ENCODE assay signal across 14 mouse cellular contexts in the genomic region with DNA sequence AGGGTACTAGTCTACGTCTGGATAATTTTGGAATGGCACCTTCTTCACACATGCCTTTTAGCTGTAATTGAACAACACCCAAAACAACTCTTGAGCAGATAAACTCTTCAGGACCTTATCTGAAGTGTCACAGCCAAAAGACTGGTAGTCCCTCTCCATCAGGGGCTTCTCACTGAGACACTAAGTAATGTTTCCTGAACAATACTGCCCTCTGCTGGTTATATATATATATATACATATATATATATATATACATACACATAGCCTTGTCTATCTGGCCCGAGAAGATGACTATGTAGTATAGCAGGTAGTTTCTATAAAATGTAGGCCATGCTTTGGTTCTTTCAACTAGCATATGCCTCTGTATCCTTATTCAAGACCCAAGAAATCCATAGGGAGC. TPM values are rescaled to one million over a fixed set of nuclear protein-coding genes. Genes with fewer than 3 reads are reported as not detected.
DNase-seq lines count a peak whose midpoint lies in the region; ATAC-seq and TF ChIP-seq lines count a peak whose summit lies in the region.
"Had no signal": no experiment of that assay in that cellular context is flagged by ENCODE, and none has a peak within 500 bp of the region (broad histone marks: within the 10 kb centered on the region; RNA-seq: fewer than 3 reads in every experiment).

No protein-coding gene starts in this region.

- peak; percentile 49 for DNase-seq in heart, postnatal 0 days (ENCODE audit: low spot score)
- no peak for DNase-seq in heart, adult 9 months (ENCODE audit: low spot score in 2 of 2)
- no peak for DNase-seq in midbrain, embryonic 10.5 days (ENCODE audit: low spot score)
- DNase-seq in embryo, embryonic 10.5 days (ENCODE audit: low spot score): peak; percentile 70
- DNase-seq in stomach, postnatal 0 days (ENCODE audit: low spot score): no peak
- no peak for DNase-seq in B cell, adult 2 months
- no peak for DNase-seq in adrenal gland, adult 2 months
- DNase-seq: layer of hippocampus, adult 9-11 months; spleen, adult 18-20 months had no signal

- H3K27ac ChIP-seq in heart, postnatal 0 days (ENCODE audit: low read depth): no peak overlapping the region
- H3K27ac ChIP-seq in midbrain, embryonic 16.5 days (ENCODE audit: low read length): no peak overlapping the region
- H3K27ac ChIP-seq in midbrain, embryonic 10.5 days (replicated peaks): no peak overlapping the region
- no peak overlapping the region for H3K27ac ChIP-seq in stomach, postnatal 0 days (replicated peaks)
- H3K27ac ChIP-seq: limb, embryonic 15.5 days had no signal

- no peaks in the 10 kb centered on the region for H3K4me1 ChIP-seq in heart, postnatal 0 days (ENCODE audit: control insufficient read depth, insufficient read depth)
- H3K4me1 ChIP-seq in midbrain, embryonic 16.5 days (ENCODE audit: control insufficient read depth, insufficient read depth, low read length): no peaks in the 10 kb centered on the region
- no peaks in the 10 kb centered on the region for H3K4me1 ChIP-seq in midbrain, embryonic 10.5 days
- H3K4me1 ChIP-seq in stomach, postnatal 0 days (replicated peaks; ENCODE audit: control insufficient read depth, insufficient read depth): no peaks in the 10 kb centered on the region
- H3K4me1 ChIP-seq: limb, embryonic 15.5 days; megakaryocyte, embryonic 14.5 days had no signal

- no peaks in the 10 kb centered on the region for H3K27me3 ChIP-seq in heart, postnatal 0 days (ENCODE audit: control insufficient read depth, insufficient read depth, low read length)
- H3K27me3 ChIP-seq in midbrain, embryonic 16.5 days (ENCODE audit: control insufficient read depth, insufficient read depth, low read depth, low read length): no peaks in the 10 kb centered on the region
- no peaks in the 10 kb centered on the region for H3K27me3 ChIP-seq in midbrain, embryonic 10.5 days (ENCODE audit: low read depth, poor library complexity, severe bottlenecking)
- H3K27me3 ChIP-seq in stomach, postnatal 0 days (ENCODE audit: control insufficient read depth, insufficient read depth, low read length): no peaks in the 10 kb centered on the region
- H3K27me3 ChIP-seq: limb, embryonic 15.5 days; megakaryocyte, embryonic 14.5 days had no signal

- ATAC-seq in heart, postnatal 0 days (ENCODE audit: insufficient read depth, low read depth): no peak
- peak; percentile 66; the same call in 1 of the 2 replicates for ATAC-seq in midbrain, embryonic 16.5 days
- ATAC-seq in stomach, postnatal 0 days (ENCODE audit: low FRiP score, low TSS enrichment): no peak

- no peaks in the 10 kb centered on the region for H3K9me3 ChIP-seq in heart, postnatal 0 days (replicated peaks; ENCODE audit: control insufficient read depth, low read length)
- no peaks in the 10 kb centered on the region for H3K9me3 ChIP-seq in midbrain, embryonic 16.5 days (replicated peaks; ENCODE audit: control insufficient read depth, low read length, poor library complexity, severe bottlenecking)
- no peaks in the 10 kb centered on the region for H3K9me3 ChIP-seq in midbrain, embryonic 10.5 days (replicated peaks)
- no peaks in the 10 kb centered on the region for H3K9me3 ChIP-seq in stomach, postnatal 0 days (ENCODE audit: control insufficient read depth, low read length)
- H3K9me3 ChIP-seq: G1E; limb, embryonic 15.5 days; megakaryocyte, embryonic 14.5 days had no signal

- no peak for TF ChIP-seq EP300 in heart, postnatal 0 days (IDR thresholded peaks at IDR 0.05; ENCODE audit: low read depth)
- no peak for TF ChIP-seq EP300 in stomach, postnatal 0 days (optimal IDR thresholded peaks at IDR 0.05)

- H3K36me3 ChIP-seq in heart, postnatal 0 days (replicated peaks; ENCODE audit: control insufficient read depth, insufficient read depth, low read length): no peaks in the 10 kb centered on the region
- H3K36me3 ChIP-seq in midbrain, embryonic 16.5 days (ENCODE audit: control insufficient read depth, insufficient read depth, low read length): no peaks in the 10 kb centered on the region
- no peaks in the 10 kb centered on the region for H3K36me3 ChIP-seq in midbrain, embryonic 10.5 days
- no peaks in the 10 kb centered on the region for H3K36me3 ChIP-seq in stomach, postnatal 0 days (ENCODE audit: control insufficient read depth, insufficient read depth, low read length)
- H3K36me3 ChIP-seq: G1E; limb, embryonic 15.5 days had no signal

- H3K4me3 ChIP-seq in heart, postnatal 0 days (ENCODE audit: low read depth, low read length): no peak overlapping the region
- no peak overlapping the region for H3K4me3 ChIP-seq in midbrain, embryonic 16.5 days (ENCODE audit: low read depth, low read length)
- no peak overlapping the region for H3K4me3 ChIP-seq in midbrain, embryonic 10.5 days
- no peak overlapping the region for H3K4me3 ChIP-seq in stomach, postnatal 0 days (ENCODE audit: low read depth, low read length)
- H3K4me3 ChIP-seq: limb, embryonic 15.5 days; megakaryocyte, embryonic 14.5 days had no signal

- no peak overlapping the region for H3K4me2 ChIP-seq in heart, postnatal 0 days (ENCODE audit: low read depth, low read length)
- no peak overlapping the region for H3K4me2 ChIP-seq in midbrain, embryonic 16.5 days (ENCODE audit: low read length)
- no peak overlapping the region for H3K4me2 ChIP-seq in stomach, postnatal 0 days (replicated peaks; ENCODE audit: low read depth)
- H3K4me2 ChIP-seq: limb, embryonic 15.5 days had no signal

- no peak overlapping the region for H3K9ac ChIP-seq in heart, postnatal 0 days (replicated peaks; ENCODE audit: low read depth, low read length)
- H3K9ac ChIP-seq in midbrain, embryonic 16.5 days (ENCODE audit: low read depth, low read length): no peak overlapping the region
- no peak overlapping the region for H3K9ac ChIP-seq in stomach, postnatal 0 days (ENCODE audit: low read length)
- H3K9ac ChIP-seq: limb, embryonic 15.5 days had no signal

- WGBS in heart, postnatal 0 days: 24% methylated on average over 2 of the region's 2 CpGs
- WGBS in midbrain, embryonic 16.5 days: 64% methylated on average over 2 of the region's 2 CpGs
- WGBS in midbrain, embryonic 10.5 days: 65% methylated on average over 2 of the region's 2 CpGs
- 40% methylated on average over 2 of the region's 2 CpGs for WGBS in stomach, postnatal 0 days

- TF ChIP-seq CTCF in heart, postnatal 0 days (IDR thresholded peaks at IDR 0.05; ENCODE audit: low read depth): peak; percentile 38
- TF ChIP-seq CTCF in stomach, postnatal 0 days (IDR thresholded peaks at IDR 0.05; ENCODE audit: low read depth): peak; percentile 61

RNA-seq across cellular contexts. Expression of a gene that starts 17.5 kb away (rescaled TPM):
- not detected in 2 replicates for total RNA-seq in heart, postnatal 0 days (2014; rRNA removed; ENCODE audit: low replicate concordance)
- not detected in 2 replicates for polyA plus RNA-seq in heart, postnatal 0 days (2015; fragmentation: Nextera tagmentation; extraction: Ambion mirVana)
- not detected in 2 replicates for polyA plus RNA-seq in midbrain, embryonic 16.5 days (2015; fragmentation: Nextera tagmentation; extraction: Ambion mirVana)
- polyA plus RNA-seq in midbrain, embryonic 10.5 days (2016; fragmentation: Nextera tagmentation; extraction: Ambion mirVana): not detected in 2 replicates
- not detected in 2 replicates for polyA plus RNA-seq in stomach, postnatal 0 days (2015; fragmentation: Nextera tagmentation; extraction: Ambion mirVana)
- total RNA-seq in adrenal gland, adult 2 months (2021): not detected
- not detected in 2 replicates for polyA plus RNA-seq in adrenal gland, adult 2 months (2012; rRNA removed)
- total RNA-seq: G1E; hematopoietic stem cell, adult 5-6 weeks had no signal
- polyA plus RNA-seq: G1E; limb, embryonic 15.5 days had no signal

RNA-seq across cellular contexts. Expression of a gene that starts 29.8 kb away (rescaled TPM):
- total RNA-seq in heart, postnatal 0 days (2014; rRNA removed; ENCODE audit: low replicate concordance): 12.3 and 29.2 TPM in 2 replicates
- polyA plus RNA-seq in heart, postnatal 0 days (2015; fragmentation: Nextera tagmentation; extraction: Ambion mirVana): 2.6 TPM in 2 replicates
- polyA plus RNA-seq in midbrain, embryonic 16.5 days (2015; fragmentation: Nextera tagmentation; extraction: Ambion mirVana): 21.4 and 23.5 TPM in 2 replicates
- polyA plus RNA-seq in midbrain, embryonic 10.5 days (2016; fragmentation: Nextera tagmentation; extraction: Ambion mirVana): 11.3 and 11.7 TPM in 2 replicates
- 3.8 and 5.0 TPM in 2 replicates for polyA plus RNA-seq in stomach, postnatal 0 days (2015; fragmentation: Nextera tagmentation; extraction: Ambion mirVana)
- 10 to 100 TPM; 44.5 to 48.6 TPM for total RNA-seq in adrenal gland, adult 2 months (2021)
- polyA plus RNA-seq in adrenal gland, adult 2 months (2012; rRNA removed): 65.2 and 72.1 TPM in 2 replicates

Comparison
In these comparisons a context has a peak if more than half of its experiments do, and no peak if none do; other contexts are left out.
1. DNase-seq: peak in heart, postnatal 0 days (single experiment) and embryo, embryonic 10.5 days (single experiment); none in heart, adult 9 months (0 of 2), midbrain, embryonic 10.5 days (single experiment), stomach, postnatal 0 days (single experiment), B cell, adult 2 months (0 of 2) and adrenal gland, adult 2 months (single experiment).